Mouse (Mus musculus): ENCODE results near the gene Pirb. TPM values are rescaled to one million over a fixed set of nuclear protein-coding genes. Genes with fewer than 3 reads are reported as not detected.
"Not testable (repeated sequence)": the region's sequence is repeated elsewhere in the genome, so short reads cannot be mapped to it uniquely, and the experiment has no call there.

Gene Pirb
- 0.08 and 0.27 TPM in 2 replicates for polyA plus RNA-seq (2014; fragmentation: Nextera tagmentation; extraction: Ambion mirVana)

- not testable (repeated sequence) for H3K4me3 ChIP-seq (ENCODE audit: low read depth, low read length); ATAC-seq (ENCODE audit: insufficient read depth, low FRiP score, low TSS enrichment)
- 56% methylated on average over 1 of the region's 3 CpGs for WGBS
These were observed at the start of gene Pirb for GRCm38 (mm10) chr7:3720268-3720667. Pirb (minus strand) TSS chr7:3720391.

GRCm38 (mm10) chr7:3732675-3733074 lies 12.5 kb upstream of the Pirb start:
- H3K4me1 ChIP-seq (ENCODE audit: control insufficient read depth, insufficient read depth, low read length); H3K4me3 ChIP-seq (ENCODE audit: low read depth, low read length); DNase-seq (ENCODE audit: low spot score); H3K4me2 ChIP-seq (ENCODE audit: low read depth); H3K27ac ChIP-seq (ENCODE audit: low read depth, low read length); H3K36me3 ChIP-seq (ENCODE audit: control insufficient read depth, insufficient read depth, low read length); H3K9me3 ChIP-seq (ENCODE audit: control insufficient read depth, low read length); H3K9ac ChIP-seq (ENCODE audit: low read length); ATAC-seq (ENCODE audit: insufficient read depth, low FRiP score, low TSS enrichment); H3K27me3 ChIP-seq (ENCODE audit: control insufficient read depth, insufficient read depth, low read length): not testable (repeated sequence)
- WGBS = no CpG with 5 or more reads among the region's 1 CpGs

More at GRCm38 (mm10) chr7:3720268-3720667, at the start of gene Pirb:
- H3K36me3 ChIP-seq (ENCODE audit: control insufficient read depth, insufficient read depth, low read length); DNase-seq (ENCODE audit: low spot score); H3K9ac ChIP-seq (ENCODE audit: low read length); H3K27ac ChIP-seq (ENCODE audit: low read depth, low read length); H3K9me3 ChIP-seq (ENCODE audit: control insufficient read depth, low read length); H3K4me1 ChIP-seq (ENCODE audit: control insufficient read depth, insufficient read depth, low read length); H3K27me3 ChIP-seq (ENCODE audit: control insufficient read depth, insufficient read depth, low read length); H3K4me2 ChIP-seq (ENCODE audit: low read depth): not testable (repeated sequence)

- H3K4me3 ChIP-seq (ENCODE audit: low read depth, low read length); ATAC-seq (ENCODE audit: insufficient read depth, low FRiP score, low TSS enrichment); H3K36me3 ChIP-seq (ENCODE audit: control insufficient read depth, insufficient read depth, low read length); H3K4me1 ChIP-seq (ENCODE audit: control insufficient read depth, insufficient read depth, low read length); H3K27me3 ChIP-seq (ENCODE audit: control insufficient read depth, insufficient read depth, low read length); H3K4me2 ChIP-seq (ENCODE audit: low read depth); DNase-seq (ENCODE audit: low spot score); H3K9me3 ChIP-seq (ENCODE audit: control insufficient read depth, low read length); H3K9ac ChIP-seq (ENCODE audit: low read length); H3K27ac ChIP-seq (ENCODE audit: low read depth, low read length): not testable (repeated sequence)
These were observed 5.3 kb upstream of the Pirb start for GRCm38 (mm10) chr7:3725459-3725858.

GRCm38 (mm10) chr7:3715249-3715648 lies 4.9 kb downstream of the Pirb start:
- Histone ChIP-seq H3K27me3 (ENCODE audit: control insufficient read depth, insufficient read depth, low read length) (no peaks in the 10 kb centered on the region), H3K4me3 (ENCODE audit: low read depth, low read length) (no peak overlapping the region), H3K9ac (ENCODE audit: low read length) (no peak overlapping the region), H3K4me2 (ENCODE audit: low read depth) (no peak overlapping the region), H3K36me3 (ENCODE audit: control insufficient read depth, insufficient read depth, low read length) (no peaks in the 10 kb centered on the region), H3K27ac (ENCODE audit: low read depth, low read length) (no peak overlapping the region), H3K9me3 (ENCODE audit: control insufficient read depth, low read length) (no peaks in the 10 kb centered on the region), H3K4me1 (ENCODE audit: control insufficient read depth, insufficient read depth, low read length) (no peaks in the 10 kb centered on the region)
- WGBS = 47% methylated on average over 1 of the region's 1 CpGs
- DNase-seq (ENCODE audit: low spot score) (no peak), ATAC-seq (ENCODE audit: insufficient read depth, low FRiP score, low TSS enrichment) (no peak)

- Histone ChIP-seq H3K4me1 (ENCODE audit: control insufficient read depth, insufficient read depth, low read length) (no peaks in the 10 kb centered on the region), H3K27me3 (ENCODE audit: control insufficient read depth, insufficient read depth, low read length) (no peaks in the 10 kb centered on the region), H3K9me3 (ENCODE audit: control insufficient read depth, low read length) (no peaks in the 10 kb centered on the region), H3K4me3 (ENCODE audit: low read depth, low read length) (no peak overlapping the region), H3K27ac (ENCODE audit: low read depth, low read length) (no peak overlapping the region), H3K4me2 (ENCODE audit: low read depth) (no peak overlapping the region), H3K9ac (ENCODE audit: low read length) (no peak overlapping the region), H3K36me3 (ENCODE audit: control insufficient read depth, insufficient read depth, low read length) (no peaks in the 10 kb centered on the region)
- DNase-seq (ENCODE audit: low spot score) = no peak
- 36% methylated on average over 5 of the region's 5 CpGs for WGBS
- no peak for ATAC-seq (ENCODE audit: insufficient read depth, low FRiP score, low TSS enrichment)
These were observed 7.8 kb downstream of the Pirb start for GRCm38 (mm10) chr7:3712264-3712942.

GRCm38 (mm10) chr7:3709000-3709399 lies 11.2 kb downstream of the Pirb start:
- no peak for DNase-seq (ENCODE audit: low spot score)
- ATAC-seq (ENCODE audit: insufficient read depth, low FRiP score, low TSS enrichment) = no peak
- Histone ChIP-seq H3K4me2 (ENCODE audit: low read depth) (no peak overlapping the region), H3K27me3 (ENCODE audit: control insufficient read depth, insufficient read depth, low read length) (no peaks in the 10 kb centered on the region), H3K27ac (ENCODE audit: low read depth, low read length) (no peak overlapping the region), H3K9ac (ENCODE audit: low read length) (no peak overlapping the region), H3K4me3 (ENCODE audit: low read depth, low read length) (no peak overlapping the region), H3K4me1 (ENCODE audit: control insufficient read depth, insufficient read depth, low read length) (peaks cover 5% of the 10 kb centered on the region), H3K36me3 (ENCODE audit: control insufficient read depth, insufficient read depth, low read length) (peaks cover 3% of the 10 kb centered on the region; the same call in 1 of the 2 replicates), H3K9me3 (ENCODE audit: control insufficient read depth, low read length) (no peaks in the 10 kb centered on the region)
- WGBS = 87% methylated on average over 1 of the region's 1 CpGs

- DNase-seq (ENCODE audit: low spot score); H3K4me2 ChIP-seq (ENCODE audit: low read depth); H3K4me1 ChIP-seq (ENCODE audit: control insufficient read depth, insufficient read depth, low read length); H3K27me3 ChIP-seq (ENCODE audit: control insufficient read depth, insufficient read depth, low read length); H3K27ac ChIP-seq (ENCODE audit: low read depth, low read length); H3K9me3 ChIP-seq (ENCODE audit: control insufficient read depth, low read length); H3K9ac ChIP-seq (ENCODE audit: low read length); H3K4me3 ChIP-seq (ENCODE audit: low read depth, low read length); ATAC-seq (ENCODE audit: insufficient read depth, low FRiP score, low TSS enrichment); H3K36me3 ChIP-seq (ENCODE audit: control insufficient read depth, insufficient read depth, low read length): not testable (repeated sequence)
- WGBS = 40% methylated on average over 5 of the region's 5 CpGs
These were observed 11.7 kb downstream of the Pirb start for GRCm38 (mm10) chr7:3708447-3708980.

- H3K27me3 ChIP-seq (ENCODE audit: control insufficient read depth, insufficient read depth, low read length) = no peaks in the 10 kb centered on the region
- ATAC-seq (ENCODE audit: insufficient read depth, low FRiP score, low TSS enrichment) (no peak), DNase-seq (ENCODE audit: low spot score) (no peak)
- no peak overlapping the region for H3K9ac ChIP-seq (ENCODE audit: low read length)
- H3K9me3 ChIP-seq (ENCODE audit: control insufficient read depth, low read length) = no peaks in the 10 kb centered on the region
- H3K4me3 ChIP-seq (ENCODE audit: low read depth, low read length) = no peak overlapping the region
- 23% methylated on average over 7 of the region's 7 CpGs for WGBS
- peaks cover 3% of the 10 kb centered on the region; the same call in 1 of the 2 replicates for H3K36me3 ChIP-seq (ENCODE audit: control insufficient read depth, insufficient read depth, low read length)
- H3K4me2 ChIP-seq (ENCODE audit: low read depth) = no peak overlapping the region
- no peak overlapping the region for H3K27ac ChIP-seq (ENCODE audit: low read depth, low read length)
- peaks cover 5% of the 10 kb centered on the region for H3K4me1 ChIP-seq (ENCODE audit: control insufficient read depth, insufficient read depth, low read length)
These were observed 12.4 kb downstream of the Pirb start for GRCm38 (mm10) chr7:3707568-3708413.

Data from neural tube, embryonic 11.5 days (tissue).